Mouse (Mus musculus) E14TG2a.4 (cell line): ENCODE data around the gene Gm28048.

Experiments used
- H3K27me3 ChIP-seq: 2 replicates; pipeline ENCODE4 v1.6.1; 2014; ENCODE audit warnings: low read length, control low read depth; ENCODE audit not compliant: insufficient read depth
- H3K36me3 ChIP-seq: 2 replicates; pipeline ENCODE4 v1.6.1; 2014; ENCODE audit warnings: low read length, control low read depth; ENCODE audit not compliant: insufficient read depth
- H3K4me1 ChIP-seq: replicated peaks from 2 replicates; pipeline ENCODE4 v1.6.1; 2014; ENCODE audit warnings: low read depth, low read length, control low read depth
- H3K4me3 ChIP-seq: replicated peaks from 2 replicates; pipeline ENCODE4 v1.5.1; 2014; ENCODE audit warnings: mild to moderate bottlenecking, low read length
- H3K9me3 ChIP-seq: 2 replicates; pipeline ENCODE4 v1.6.1; 2014; ENCODE audit warnings: low read length, control low read depth
- CTCF ChIP-seq: conservative IDR thresholded peaks from 2 replicates; pipeline ENCODE4 v1.5.1; 2014; ENCODE audit warnings: low read length
- NANOG ChIP-seq: IDR thresholded peaks from 2 replicates; pipeline ENCODE4 v1.6.1; 2014; ENCODE audit warnings: borderline replicate concordance, low read length, mixed read lengths
- POU5F1 ChIP-seq: IDR thresholded peaks from 2 replicates; pipeline ENCODE4 v1.6.1; 2014; ENCODE audit warnings: low read length, borderline replicate concordance

Gm28048 gene

GRCm38 (mm10) chr11:22830684-22831083, 151.2 kb downstream of the Gm28048 start:
- Histone ChIP-seq H3K4me3 (peak overlapping the region; percentile 67), H3K27me3 (no peaks in the 10 kb centered on the region), H3K9me3 (peaks cover 23% of the 10 kb centered on the region), H3K4me1 (peaks cover 85% of the 10 kb centered on the region), H3K36me3 (peaks cover 66% of the 10 kb centered on the region)
- TF ChIP-seq CTCF (no peak), NANOG (no peak), POU5F1 (no peak)

- Histone ChIP-seq H3K36me3 (peaks cover 61% of the 10 kb centered on the region), H3K4me3 (peak overlapping the region; percentile 67), H3K4me1 (peaks cover 80% of the 10 kb centered on the region), H3K9me3 (peaks cover 25% of the 10 kb centered on the region), H3K27me3 (no peaks in the 10 kb centered on the region)
- TF ChIP-seq CTCF: no peak
- TF ChIP-seq POU5F1: no peak
- peak; percentile 77; the same call in 1 of the 2 replicates for TF ChIP-seq NANOG
These were observed 151.7 kb downstream of the Gm28048 start for GRCm38 (mm10) chr11:22830179-22830611.

GRCm38 (mm10) chr11:22828988-22829632, 152.8 kb downstream of the Gm28048 start:
- TF ChIP-seq CTCF (no peak), NANOG (no peak), POU5F1 (no peak)
- Histone ChIP-seq H3K9me3 (peaks cover 25% of the 10 kb centered on the region), H3K4me1 (peaks cover 78% of the 10 kb centered on the region), H3K27me3 (no peaks in the 10 kb centered on the region), H3K36me3 (peaks cover 53% of the 10 kb centered on the region), H3K4me3 (no peak overlapping the region)

- Histone ChIP-seq H3K4me3 (no peak overlapping the region), H3K27me3 (no peaks in the 10 kb centered on the region), H3K4me1 (peaks cover 72% of the 10 kb centered on the region), H3K36me3 (peaks cover 38% of the 10 kb centered on the region), H3K9me3 (peaks cover 25% of the 10 kb centered on the region)
- TF ChIP-seq CTCF: no peak
- no peak for TF ChIP-seq POU5F1
- TF ChIP-seq NANOG: no peak
These were observed 154.3 kb downstream of the Gm28048 start for GRCm38 (mm10) chr11:22827514-22828080.

- H3K4me3 ChIP-seq: no peak overlapping the region
- peaks cover 72% of the 10 kb centered on the region for H3K4me1 ChIP-seq
- TF ChIP-seq POU5F1 (no peak), CTCF (no peak), NANOG (no peak)
- H3K9me3 ChIP-seq: peaks cover 25% of the 10 kb centered on the region
- H3K27me3 ChIP-seq: no peaks in the 10 kb centered on the region
- peaks cover 32% of the 10 kb centered on the region for H3K36me3 ChIP-seq
These were observed 155.2 kb downstream of the Gm28048 start for GRCm38 (mm10) chr11:22826665-22827064.

GRCm38 (mm10) chr11:22826051-22826450, 155.8 kb downstream of the Gm28048 start:
- H3K27me3 ChIP-seq: no peaks in the 10 kb centered on the region
- H3K4me3 ChIP-seq: no peak overlapping the region
- TF ChIP-seq POU5F1 (peak; percentile 11; the same call in 1 of the 2 replicates), NANOG (no peak), CTCF (no peak)
- peaks cover 25% of the 10 kb centered on the region for H3K9me3 ChIP-seq
- H3K4me1 ChIP-seq: peaks cover 73% of the 10 kb centered on the region
- peaks cover 31% of the 10 kb centered on the region for H3K36me3 ChIP-seq

- H3K9me3 ChIP-seq: peaks cover 25% of the 10 kb centered on the region
- TF ChIP-seq CTCF: no peak
- TF ChIP-seq NANOG: no peak
- TF ChIP-seq POU5F1: no peak
- no peaks in the 10 kb centered on the region for H3K27me3 ChIP-seq
- H3K4me1 ChIP-seq: peaks cover 71% of the 10 kb centered on the region
- peaks cover 27% of the 10 kb centered on the region for H3K36me3 ChIP-seq
- H3K4me3 ChIP-seq: no peak overlapping the region
These were observed 156.3 kb downstream of the Gm28048 start for GRCm38 (mm10) chr11:22825548-22825947.

- no peaks in the 10 kb centered on the region for H3K27me3 ChIP-seq
- H3K4me1 ChIP-seq: peaks cover 61% of the 10 kb centered on the region
- no peak for TF ChIP-seq CTCF
- TF ChIP-seq NANOG: no peak
- TF ChIP-seq POU5F1: no peak
- peaks cover 27% of the 10 kb centered on the region for H3K36me3 ChIP-seq
- peaks cover 25% of the 10 kb centered on the region for H3K9me3 ChIP-seq
- H3K4me3 ChIP-seq: no peak overlapping the region; the same call in 1 of the 2 replicates
These were observed 157.7 kb downstream of the Gm28048 start for GRCm38 (mm10) chr11:22824049-22824705.
